Mouse (Mus musculus) liver, adult 2 months (tissue): ENCODE data around the gene Arhgap1.

Experiments
- CTCF ChIP-seq: fragments of 200-500 bp; IDR thresholded peaks from 2 replicates; pipeline ENCODE4 v1.5.1; 2011; ENCODE audit warnings: low read depth, low read length, control low read depth
- POLR2A ChIP-seq: fragments of 200-500 bp; IDR thresholded peaks from 2 replicates; pipeline ENCODE4 v1.6.1; 2011; ENCODE audit warnings: low read length, control low read depth; ENCODE audit not compliant: insufficient read depth; ENCODE audit errors: extremely low read depth

GRCm38 (mm10) chr2:91699225-91699624 is 49.6 kb downstream of the Arhgap1 start:
- TF ChIP-seq POLR2A (no peak), CTCF (no peak)
